Mouse (Mus musculus) forebrain, embryonic 16.5 days (tissue): Measurements from ENCODE around the gene Fstl4. TPM values are rescaled to one million over a fixed set of nuclear protein-coding genes. Genes with fewer than 3 reads are reported as not detected.

ENCODE experiments used
- ATAC-seq: fragments of 200-750 bp; cut with Nextera tagmentation; 2 replicates; pipeline ENCODE4 v1.8.0; 2017; ENCODE audit warnings: mild to moderate bottlenecking, moderate library complexity
- H3K27ac ChIP-seq: fragments of 300-500 bp; sonication (generic); 2 replicates; pipeline ENCODE4 v1.5.1; 2014; ENCODE audit warnings: low read length, control low read depth
- H3K27me3 ChIP-seq: fragments of 300-500 bp; sonication (generic); replicated peaks from 2 replicates; pipeline ENCODE4 v1.6.1; 2014; ENCODE audit warnings: low read length; ENCODE audit not compliant: control insufficient read depth, insufficient read depth
- H3K36me3 ChIP-seq: fragments of 300-500 bp; sonication (generic); 2 replicates; pipeline ENCODE4 v1.6.1; 2014; ENCODE audit not compliant: control insufficient read depth, insufficient read depth
- H3K4me1 ChIP-seq: fragments of 300-500 bp; sonication (generic); replicated peaks from 2 replicates; pipeline ENCODE4 v1.6.1; 2014; ENCODE audit warnings: low read length; ENCODE audit not compliant: control insufficient read depth, insufficient read depth
- H3K4me2 ChIP-seq: fragments of 300-500 bp; sonication (generic); 2 replicates; pipeline ENCODE4 v1.6.1; 2014; ENCODE audit warnings: mild to moderate bottlenecking, low read length, control low read depth
- H3K4me3 ChIP-seq: fragments of 300-500 bp; sonication (generic); replicated peaks from 2 replicates; pipeline ENCODE4 v1.5.1; 2014; ENCODE audit warnings: mild to moderate bottlenecking, low read length, control low read depth
- H3K9ac ChIP-seq: fragments of 300-500 bp; sonication (generic); replicated peaks from 2 replicates; pipeline ENCODE4 v1.6.1; 2014; ENCODE audit warnings: low read depth, low read length, control low read depth
- H3K9me3 ChIP-seq: fragments of 300-500 bp; sonication (generic); 2 replicates; pipeline ENCODE4 v1.6.1; 2016; ENCODE audit warnings: low read length; ENCODE audit not compliant: control insufficient read depth
- WGBS: fragments of 180-500 bp; shearing (Covaris S2); extraction: QIAGEN DNeasy Blood & Tissue Kit; methylation state at CpG from one replicate; pipeline ENCODE4 v1.1.7; 2014; 5-methylcytosine and 5-hydroxymethylcytosine counted together
- polyA plus RNA-seq: library from polyadenylated mRNA; unstranded; fragments of >200 nt; fragmentation: Nextera tagmentation; extraction: Ambion mirVana; gene quantifications from 2 replicates; pipeline ENCODE4 v1.2.1, GENCODE M21; 2015

The Fstl4 gene
- 5.0 and 6.4 TPM in 2 replicates for polyA plus RNA-seq

GRCm38 (mm10) chr11:52764461-52764893 lies at the start of gene Fstl4:
Fstl4 (plus strand) TSS chr11:52764634.
- peak; percentile 57 for ATAC-seq
- no peaks in the 10 kb centered on the region for H3K36me3 ChIP-seq
- H3K9ac ChIP-seq = peak within 1 kb of the TSS; percentile 69
- H3K27me3 ChIP-seq = peaks cover 31% of the 10 kb centered on the region
- H3K4me2 ChIP-seq = peak within 1 kb of the TSS; percentile 100
- H3K4me1 ChIP-seq = peaks cover 19% of the 10 kb centered on the region
- H3K9me3 ChIP-seq = no peaks in the 10 kb centered on the region
- under 1% methylated on average over 39 of the region's 48 CpGs for WGBS
- peak within 1 kb of the TSS; percentile 67 for H3K4me3 ChIP-seq
- no peak within 1 kb of the TSS for H3K27ac ChIP-seq

- Histone ChIP-seq H3K4me3 (no peak overlapping the region), H3K9me3 (no peaks in the 10 kb centered on the region), H3K27me3 (no peaks in the 10 kb centered on the region), H3K9ac (no peak overlapping the region), H3K27ac (no peak overlapping the region), H3K4me1 (peaks cover 3% of the 10 kb centered on the region; the same call in 1 of the 2 replicates), H3K36me3 (no peaks in the 10 kb centered on the region), H3K4me2 (no peak overlapping the region)
- ATAC-seq = no peak
- WGBS = 65% methylated on average over 1 of the region's 1 CpGs
These were observed 45.9 kb upstream of the Fstl4 start for GRCm38 (mm10) chr11:52718570-52718969.

- 22% methylated on average over 6 of the region's 6 CpGs for WGBS
- no peak for ATAC-seq
- 0 out of 2 replicates have a peak, but pooled peaks cover under 1% of the 10 kb centered on the region for H3K9me3 ChIP-seq
- H3K9ac ChIP-seq = no peak overlapping the region
- H3K4me3 ChIP-seq = no peak overlapping the region
- H3K4me2 ChIP-seq = no peak overlapping the region
- no peaks in the 10 kb centered on the region for H3K36me3 ChIP-seq
- peaks cover 3% of the 10 kb centered on the region; the same call in 1 of the 2 replicates for H3K4me1 ChIP-seq
- H3K27me3 ChIP-seq = no peaks in the 10 kb centered on the region
- H3K27ac ChIP-seq = no peak overlapping the region
These were observed 43.3 kb upstream of the Fstl4 start for GRCm38 (mm10) chr11:52721087-52721486.

- Histone ChIP-seq H3K27ac (no peak overlapping the region), H3K9me3 (0 out of 2 replicates have a peak, but pooled peaks cover 2% of the 10 kb centered on the region), H3K4me1 (peaks cover 3% of the 10 kb centered on the region; the same call in 1 of the 2 replicates), H3K27me3 (no peaks in the 10 kb centered on the region), H3K36me3 (no peaks in the 10 kb centered on the region), H3K9ac (no peak overlapping the region), H3K4me3 (no peak overlapping the region), H3K4me2 (no peak overlapping the region)
- WGBS = 80% methylated on average over 4 of the region's 4 CpGs
- ATAC-seq = no peak
These were observed 41.7 kb upstream of the Fstl4 start for GRCm38 (mm10) chr11:52722706-52723105.

- Histone ChIP-seq H3K27ac (no peak overlapping the region), H3K9ac (no peak overlapping the region), H3K4me1 (peaks cover 3% of the 10 kb centered on the region; the same call in 1 of the 2 replicates), H3K27me3 (no peaks in the 10 kb centered on the region), H3K4me3 (no peak overlapping the region), H3K9me3 (0 out of 2 replicates have a peak, but pooled peaks cover 2% of the 10 kb centered on the region), H3K36me3 (no peaks in the 10 kb centered on the region), H3K4me2 (no peak overlapping the region)
- ATAC-seq = no peak
- WGBS = 100% methylated on average over 1 of the region's 1 CpGs
These were observed 38.4 kb upstream of the Fstl4 start for GRCm38 (mm10) chr11:52726001-52726400.

GRCm38 (mm10) chr11:52728479-52728878 lies 36.0 kb upstream of the Fstl4 start:
- Histone ChIP-seq H3K9ac (no peak overlapping the region), H3K4me1 (no peaks in the 10 kb centered on the region), H3K4me3 (no peak overlapping the region), H3K9me3 (0 out of 2 replicates have a peak, but pooled peaks cover 2% of the 10 kb centered on the region), H3K27me3 (no peaks in the 10 kb centered on the region), H3K27ac (no peak overlapping the region), H3K36me3 (no peaks in the 10 kb centered on the region), H3K4me2 (no peak overlapping the region)
- ATAC-seq = no peak
- WGBS = 80% methylated on average over 15 of the region's 15 CpGs

- Histone ChIP-seq H3K4me2 (no peak overlapping the region), H3K4me3 (no peak overlapping the region), H3K9me3 (0 out of 2 replicates have a peak, but pooled peaks cover 2% of the 10 kb centered on the region), H3K36me3 (no peaks in the 10 kb centered on the region), H3K4me1 (no peaks in the 10 kb centered on the region), H3K9ac (no peak overlapping the region), H3K27me3 (no peaks in the 10 kb centered on the region), H3K27ac (no peak overlapping the region)
- ATAC-seq = no peak
- 88% methylated on average over 5 of the region's 5 CpGs for WGBS
These were observed 34.5 kb upstream of the Fstl4 start for GRCm38 (mm10) chr11:52729890-52730289.

GRCm38 (mm10) chr11:52731979-52732378 lies 32.5 kb upstream of the Fstl4 start:
- Histone ChIP-seq H3K27me3 (no peaks in the 10 kb centered on the region), H3K27ac (no peak overlapping the region), H3K4me1 (no peaks in the 10 kb centered on the region), H3K9me3 (no peaks in the 10 kb centered on the region), H3K36me3 (no peaks in the 10 kb centered on the region), H3K4me3 (no peak overlapping the region), H3K4me2 (no peak overlapping the region), H3K9ac (no peak overlapping the region)
- WGBS = 54% methylated on average over 8 of the region's 8 CpGs
- no peak for ATAC-seq

GRCm38 (mm10) chr11:52734493-52735195 lies 29.8 kb upstream of the Fstl4 start:
- no peaks in the 10 kb centered on the region for H3K36me3 ChIP-seq
- no peak overlapping the region for H3K4me3 ChIP-seq
- WGBS = 87% methylated on average over 6 of the region's 6 CpGs
- no peaks in the 10 kb centered on the region for H3K9me3 ChIP-seq
- no peak overlapping the region for H3K27ac ChIP-seq
- ATAC-seq = no peak
- H3K4me2 ChIP-seq = no peak overlapping the region
- H3K9ac ChIP-seq = no peak overlapping the region
- no peaks in the 10 kb centered on the region for H3K4me1 ChIP-seq
- no peaks in the 10 kb centered on the region for H3K27me3 ChIP-seq
